Mouse (Mus musculus) liver, embryonic 13.5 days (tissue): ENCODE measurements around the gene Gm20604. TPM values are rescaled to one million over a fixed set of nuclear protein-coding genes. Genes with fewer than 3 reads are reported as not detected.
A peak's percentile ranks its signal among the peaks of the same experiment; 100 is the strongest.

Source experiments
- ATAC-seq: fragments of 200-750 bp; cut with Nextera tagmentation; 2 replicates; pipeline ENCODE4 v1.8.0; 2017; ENCODE audit warnings: low read depth, mild to moderate bottlenecking, moderate number of reproducible peaks, moderate library complexity
- DNase-seq: peaks from one replicate; pipeline ENCODE4 v3.0.0; 2022
- H3K27ac ChIP-seq: fragments of 300-500 bp; sonication (generic); 2 replicates; pipeline ENCODE4 v1.5.1; 2015; ENCODE audit warnings: moderate library complexity, mild to moderate bottlenecking, inconsistent platforms
- H3K27me3 ChIP-seq: fragments of 300-500 bp; sonication (generic); 2 replicates; pipeline ENCODE4 v1.6.1; 2015; ENCODE audit warnings: mild to moderate bottlenecking, inconsistent platforms
- H3K36me3 ChIP-seq: fragments of 300-500 bp; sonication (generic); 2 replicates; pipeline ENCODE4 v1.6.1; 2015; ENCODE audit warnings: mild to moderate bottlenecking, inconsistent platforms
- H3K4me1 ChIP-seq: fragments of 300-500 bp; sonication (generic); replicated peaks from 2 replicates; pipeline ENCODE4 v1.6.1; 2015; ENCODE audit warnings: inconsistent platforms
- H3K4me2 ChIP-seq: fragments of 300-500 bp; sonication (generic); 2 replicates; pipeline ENCODE4 v1.6.1; 2015; ENCODE audit warnings: inconsistent platforms, mild to moderate bottlenecking, moderate library complexity
- H3K4me3 ChIP-seq: fragments of 300-500 bp; sonication (generic); replicated peaks from 2 replicates; pipeline ENCODE4 v1.5.1; 2015; ENCODE audit warnings: mild to moderate bottlenecking, inconsistent platforms
- H3K9ac ChIP-seq: fragments of 300-500 bp; sonication (generic); 2 replicates; pipeline ENCODE4 v1.6.1; 2015; ENCODE audit warnings: mild to moderate bottlenecking, inconsistent platforms
- H3K9me3 ChIP-seq: fragments of 300-500 bp; sonication (generic); replicated peaks from 2 replicates; pipeline ENCODE4 v1.6.1; 2016; ENCODE audit warnings: inconsistent platforms
- WGBS: fragments of 180-500 bp; shearing (Covaris S2); methylation state at CpG from one replicate; pipeline ENCODE4 v1.1.7; 2015; ENCODE audit not compliant: insufficient replicate concordance; 5-methylcytosine and 5-hydroxymethylcytosine counted together
- polyA plus RNA-seq: library from polyadenylated mRNA; unstranded; fragments of >200 nt; fragmentation: Nextera tagmentation; extraction: Ambion mirVana; gene quantifications from 2 replicates; pipeline ENCODE4 v1.2.1, GENCODE M21; 2015

The Gm20604 gene
- polyA plus RNA-seq, 1 experiment from 2014 or later: 11.0 TPM

DNA sequence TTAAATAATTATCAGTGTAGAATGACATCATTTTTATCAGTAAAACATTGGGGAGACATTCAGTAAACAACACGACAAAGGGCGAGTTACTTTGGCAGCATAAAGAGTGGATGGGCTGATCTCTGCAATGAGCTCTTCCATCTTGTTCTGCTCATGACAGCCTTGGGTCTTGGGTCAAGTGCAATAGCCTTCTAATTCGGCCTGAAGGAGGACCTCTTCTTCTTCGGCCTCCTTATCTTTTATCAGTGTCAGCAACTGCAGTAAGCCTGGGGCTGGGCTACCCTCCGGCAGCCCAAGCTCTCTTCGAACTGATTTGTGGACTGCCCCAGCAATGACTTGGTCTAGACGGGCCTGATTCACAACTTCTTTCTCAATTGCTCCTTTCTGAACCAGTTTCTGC, 16.4 kb downstream of the Gm20604 start:
- Histone ChIP-seq H3K4me1 (peaks cover 35% of the 10 kb centered on the region), H3K9ac (0 out of 2 replicates have a peak overlapping the region, but pooled peaks have one; percentile 93), H3K9me3 (no peaks in the 10 kb centered on the region), H3K27ac (no peak overlapping the region), H3K4me3 (peak overlapping the region; percentile 93; the same call in 1 of the 2 replicates), H3K36me3 (0 out of 2 replicates have a peak, but pooled peaks cover 2% of the 10 kb centered on the region), H3K27me3 (no peaks in the 10 kb centered on the region), H3K4me2 (peak overlapping the region; percentile 81)
- DNase-seq (no peak), ATAC-seq (no peak)
- WGBS: 47% methylated on average over 7 of the region's 7 CpGs

DNA sequence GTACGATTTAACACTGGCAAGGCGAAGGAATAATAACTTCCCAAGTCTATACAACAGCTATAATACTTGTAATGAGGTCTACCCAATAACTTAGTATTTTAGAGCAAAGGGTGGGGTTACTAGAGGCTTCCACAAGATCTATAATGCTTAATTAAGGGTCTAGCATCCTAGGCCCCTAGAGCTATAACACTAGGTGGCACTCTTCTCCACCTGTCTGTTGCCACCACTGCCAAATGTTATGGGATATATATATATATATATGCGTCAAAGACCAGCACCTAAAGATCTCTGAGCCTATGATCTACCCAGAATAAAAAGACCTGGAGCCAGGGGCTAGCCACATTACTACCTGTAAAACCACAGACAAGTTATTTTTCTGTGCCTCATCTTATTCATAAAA, 18.2 kb downstream of the Gm20604 start:
- ATAC-seq: no peak
- Histone ChIP-seq H3K27ac (no peak overlapping the region), H3K27me3 (no peaks in the 10 kb centered on the region), H3K4me3 (no peak overlapping the region), H3K4me1 (peaks cover 25% of the 10 kb centered on the region), H3K9me3 (no peaks in the 10 kb centered on the region), H3K36me3 (0 out of 2 replicates have a peak, but pooled peaks cover 2% of the 10 kb centered on the region), H3K4me2 (no peak overlapping the region), H3K9ac (no peak overlapping the region)
- DNase-seq: no peak
- 60% methylated on average over 3 of the region's 3 CpGs for WGBS

DNA sequence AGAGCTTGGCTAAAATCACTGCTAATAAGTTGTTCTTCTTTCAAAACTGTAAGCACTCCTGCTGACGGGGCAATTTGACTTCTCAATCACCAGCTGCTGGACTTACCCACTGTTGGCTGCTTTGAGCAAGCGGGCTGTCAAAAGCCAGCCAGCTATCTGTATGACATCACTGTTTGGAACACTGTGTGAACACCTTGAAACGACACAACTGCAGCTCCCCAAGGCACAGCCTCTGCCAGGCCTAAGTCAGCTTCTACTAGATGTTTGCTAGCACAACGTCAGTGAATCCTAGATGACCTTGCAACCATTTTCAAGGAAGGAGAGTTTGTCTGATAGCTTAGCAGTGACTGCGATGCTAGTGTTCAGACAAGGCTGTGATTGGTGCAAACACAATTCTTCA, 19.4 kb downstream of the Gm20604 start:
- DNase-seq (no peak), ATAC-seq (no peak)
- H3K4me2 ChIP-seq: no peak overlapping the region
- H3K36me3 ChIP-seq: 0 out of 2 replicates have a peak, but pooled peaks cover 2% of the 10 kb centered on the region
- no peaks in the 10 kb centered on the region for H3K9me3 ChIP-seq
- 78% methylated on average over 5 of the region's 5 CpGs for WGBS
- no peaks in the 10 kb centered on the region for H3K27me3 ChIP-seq
- no peak overlapping the region for H3K9ac ChIP-seq
- no peak overlapping the region for H3K27ac ChIP-seq
- peaks cover 15% of the 10 kb centered on the region for H3K4me1 ChIP-seq
- H3K4me3 ChIP-seq: no peak overlapping the region

DNA sequence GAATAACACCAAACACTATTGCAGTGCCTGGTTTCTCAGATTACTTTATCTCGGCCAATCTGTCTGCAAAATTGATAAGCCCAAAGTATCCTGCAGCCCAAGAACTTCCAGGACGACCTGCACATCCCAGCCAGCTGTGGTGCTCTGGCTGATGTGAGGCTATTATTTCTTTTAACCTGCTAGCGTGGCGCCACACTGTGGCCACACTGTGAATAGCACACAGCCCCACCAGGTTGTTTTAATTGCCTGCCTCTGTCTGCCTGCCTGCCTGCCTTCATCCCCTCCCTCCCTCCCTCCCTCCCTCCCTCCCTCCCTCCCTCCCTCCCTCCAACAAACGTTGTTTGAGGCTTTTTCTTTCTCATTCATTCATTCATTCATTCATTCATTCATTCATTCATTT, 25.1 kb downstream of the Gm20604 start:
- Histone ChIP-seq H3K4me1 (peaks cover 34% of the 10 kb centered on the region), H3K4me2 (no peak overlapping the region), H3K9ac (no peak overlapping the region), H3K9me3 (no peaks in the 10 kb centered on the region), H3K4me3 (no peak overlapping the region), H3K36me3 (no peaks in the 10 kb centered on the region), H3K27me3 (no peaks in the 10 kb centered on the region), H3K27ac (no peak overlapping the region)
- ATAC-seq (no peak), DNase-seq (peak; percentile 48)
- WGBS: 2% methylated on average over 5 of the region's 5 CpGs

DNA sequence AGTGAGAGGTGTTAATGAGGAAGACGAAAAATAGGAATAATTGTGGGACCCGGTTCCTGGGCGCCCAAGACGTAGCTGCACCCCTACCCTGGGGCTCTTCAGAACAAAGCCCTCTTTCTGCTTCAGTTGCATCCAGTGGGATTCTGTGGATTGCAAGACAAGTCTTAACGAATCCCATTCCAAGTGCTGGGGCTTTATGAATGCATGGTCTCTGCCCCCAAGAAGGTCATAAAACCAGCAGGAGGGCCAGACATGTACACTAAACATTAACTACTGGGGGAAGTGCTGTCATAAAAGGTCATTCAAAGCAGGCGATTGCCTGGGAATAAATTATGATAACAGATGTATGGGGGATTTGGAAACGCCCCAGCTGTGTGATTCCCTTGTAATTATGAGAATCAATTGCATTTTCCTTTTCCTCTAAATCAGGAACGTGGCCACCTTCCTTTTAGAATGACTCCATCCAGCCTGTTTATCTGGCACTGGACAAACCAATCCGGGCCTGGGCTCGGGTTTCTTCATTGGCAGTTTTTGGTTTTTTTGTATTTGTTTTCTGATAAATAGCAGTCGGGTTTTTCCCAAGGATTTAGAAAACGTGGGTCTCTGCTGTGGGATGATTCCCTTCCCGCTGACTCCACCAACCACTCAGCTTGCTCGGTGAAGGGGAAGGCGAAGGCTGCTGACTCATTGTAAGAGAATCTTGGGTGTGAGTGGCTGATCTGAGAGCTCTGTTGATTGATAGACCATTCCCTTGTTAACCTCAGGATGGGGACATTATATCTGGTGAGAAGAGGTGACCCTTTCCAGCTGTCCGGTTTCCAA, 27.5 kb downstream of the Gm20604 start:
- DNase-seq: no peak
- ATAC-seq: peak; percentile 5; the same call in 1 of the 2 replicates
- 47% methylated on average over 16 of the region's 16 CpGs for WGBS
- no peak overlapping the region for H3K27ac ChIP-seq
- H3K4me2 ChIP-seq: peak overlapping the region; percentile 60
- peaks cover 36% of the 10 kb centered on the region for H3K4me1 ChIP-seq
- no peaks in the 10 kb centered on the region for H3K36me3 ChIP-seq
- no peaks in the 10 kb centered on the region for H3K27me3 ChIP-seq
- H3K9ac ChIP-seq: no peak overlapping the region
- H3K4me3 ChIP-seq: 0 out of 2 replicates have a peak overlapping the region, but pooled peaks have one; percentile 26
- no peaks in the 10 kb centered on the region for H3K9me3 ChIP-seq

DNA sequence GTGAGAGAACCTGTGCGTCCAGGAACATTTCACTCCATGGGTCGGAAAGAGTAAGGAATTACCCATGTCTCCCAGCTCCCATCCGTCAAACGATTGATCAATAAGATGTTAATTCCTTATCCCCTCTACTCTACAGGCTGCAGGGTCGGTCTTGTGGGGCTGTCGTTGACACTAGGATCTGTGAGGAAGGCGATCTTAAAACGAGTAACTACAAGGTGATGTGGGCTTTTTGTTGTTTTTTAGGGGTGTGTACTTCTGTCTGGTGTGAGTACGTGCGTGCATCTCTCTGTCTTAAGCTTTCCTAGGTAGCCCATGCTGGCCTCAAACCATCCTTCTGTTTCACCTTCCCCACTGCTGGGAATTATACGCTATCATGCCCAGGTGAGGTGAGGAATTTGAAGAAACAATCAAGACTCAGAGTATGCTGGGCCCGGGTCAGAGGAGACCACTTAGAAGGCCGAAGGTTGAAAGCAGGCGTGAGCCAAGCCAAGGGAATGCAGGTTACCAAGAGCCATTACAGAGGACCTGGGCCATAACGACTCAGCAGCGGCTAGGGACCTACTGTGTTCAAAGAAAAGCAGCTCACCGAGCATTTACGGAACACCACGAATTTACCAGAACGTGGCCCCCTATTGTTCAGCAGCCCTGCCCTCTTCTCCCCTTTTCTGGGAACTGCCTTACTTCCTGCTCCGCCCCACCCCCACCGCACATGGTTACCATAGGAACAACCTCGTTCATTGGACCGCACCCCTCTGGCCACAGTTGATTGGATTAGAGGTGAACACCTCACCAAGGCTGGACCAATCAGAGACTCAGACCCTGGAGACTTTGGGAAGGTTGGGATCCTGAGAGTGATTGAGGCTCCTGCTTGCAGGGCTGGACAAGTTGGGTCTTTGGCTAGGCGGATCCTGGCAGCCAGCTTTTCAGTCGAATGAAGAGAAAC, 28.3 kb downstream of the Gm20604 start:
- no peak overlapping the region for H3K27ac ChIP-seq
- 40% methylated on average over 26 of the region's 26 CpGs for WGBS

DNA sequence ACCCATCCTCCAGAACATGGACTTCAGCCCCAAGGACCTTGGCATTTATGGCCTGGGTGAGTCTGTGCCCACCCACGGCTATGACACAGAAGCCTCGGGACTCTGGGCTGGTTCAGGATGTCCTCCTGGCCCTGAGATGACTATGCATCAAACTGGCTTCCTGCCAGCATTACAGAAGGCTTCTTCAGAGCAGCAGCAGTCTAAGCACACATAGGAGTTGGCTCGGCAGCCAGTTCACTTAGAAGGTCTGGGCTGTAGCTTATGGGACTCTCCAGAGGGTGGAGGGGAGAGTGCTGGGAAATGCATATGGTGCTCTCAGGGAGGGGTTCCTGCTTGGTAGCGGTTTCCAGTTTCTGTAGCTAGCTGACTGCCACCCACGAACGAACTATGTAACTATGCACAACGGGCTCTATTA, 32.7 kb downstream of the Gm20604 start:
- ATAC-seq: no peak

More for the DNA sequence above, 28.3 kb downstream of the Gm20604 start:
- Histone ChIP-seq H3K4me3 (peak overlapping the region; percentile 26), H3K27me3 (no peaks in the 10 kb centered on the region), H3K4me2 (peak overlapping the region; percentile 60), H3K4me1 (peaks cover 45% of the 10 kb centered on the region), H3K36me3 (no peaks in the 10 kb centered on the region), H3K9ac (no peak overlapping the region), H3K9me3 (no peaks in the 10 kb centered on the region)
- ATAC-seq: peak; percentile 90
- peak; percentile 63 for DNase-seq

DNA sequence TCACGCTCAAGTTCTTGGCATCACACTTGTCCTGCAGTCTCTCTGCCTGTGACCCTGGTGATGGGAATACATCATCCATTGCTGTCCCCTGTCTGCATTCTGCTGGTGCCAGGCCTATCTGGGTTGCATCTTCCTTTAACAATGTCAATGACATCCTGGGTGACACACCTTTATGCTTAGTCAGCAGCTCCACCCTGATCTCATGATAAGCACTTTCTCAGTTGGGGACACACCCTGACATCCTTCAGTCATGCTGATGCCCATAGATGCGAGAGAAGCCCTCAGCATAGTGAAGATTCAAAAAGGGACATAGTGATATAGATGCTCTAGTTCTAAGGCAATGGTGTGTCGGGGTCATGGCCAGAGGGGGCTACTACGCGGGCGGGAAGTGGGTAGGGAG, 33.3 kb downstream of the Gm20604 start:
- ATAC-seq (no peak), DNase-seq (no peak)
- peaks cover 20% of the 10 kb centered on the region for H3K4me1 ChIP-seq
- no peaks in the 10 kb centered on the region for H3K27me3 ChIP-seq
- no peak overlapping the region for H3K4me2 ChIP-seq
- no peak overlapping the region for H3K4me3 ChIP-seq
- no peak overlapping the region for H3K9ac ChIP-seq
- no peak overlapping the region for H3K27ac ChIP-seq
- 78% methylated on average over 6 of the region's 6 CpGs for WGBS
- H3K36me3 ChIP-seq: no peaks in the 10 kb centered on the region
- H3K9me3 ChIP-seq: no peaks in the 10 kb centered on the region

More for the DNA sequence above, 32.7 kb downstream of the Gm20604 start:
- DNase-seq: no peak
- Histone ChIP-seq H3K9me3 (no peaks in the 10 kb centered on the region), H3K27ac (no peak overlapping the region), H3K4me1 (peaks cover 26% of the 10 kb centered on the region), H3K27me3 (no peaks in the 10 kb centered on the region), H3K4me3 (no peak overlapping the region), H3K4me2 (no peak overlapping the region), H3K36me3 (no peaks in the 10 kb centered on the region), H3K9ac (no peak overlapping the region)
- 57% methylated on average over 7 of the region's 7 CpGs for WGBS

DNA sequence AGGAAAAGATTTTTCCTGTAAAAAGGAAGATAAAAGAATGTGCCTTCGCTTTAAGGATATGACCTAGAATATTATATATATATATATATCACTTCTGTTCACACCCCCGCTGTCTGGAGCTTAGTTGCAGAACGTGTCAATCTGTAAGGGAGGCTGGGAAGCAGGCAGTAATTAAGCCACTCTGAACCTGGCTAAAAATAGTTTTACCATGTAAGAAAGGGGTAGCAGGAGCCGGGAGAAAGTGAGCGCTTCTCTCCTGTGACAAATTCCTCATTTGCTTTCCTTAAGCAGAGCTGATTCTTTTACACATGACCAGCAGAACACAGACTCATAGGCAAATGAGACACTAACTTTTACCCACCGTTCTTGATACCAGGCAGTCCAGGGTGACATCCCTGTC, 34.6 kb downstream of the Gm20604 start:
- H3K27ac ChIP-seq: no peak overlapping the region
- no peak for DNase-seq
- H3K4me2 ChIP-seq: no peak overlapping the region
- no peak for ATAC-seq
- 51% methylated on average over 6 of the region's 6 CpGs for WGBS
- H3K4me3 ChIP-seq: no peak overlapping the region
- H3K4me1 ChIP-seq: peaks cover 13% of the 10 kb centered on the region
- no peaks in the 10 kb centered on the region for H3K36me3 ChIP-seq
- H3K9ac ChIP-seq: no peak overlapping the region
- H3K9me3 ChIP-seq: no peaks in the 10 kb centered on the region
- no peaks in the 10 kb centered on the region for H3K27me3 ChIP-seq

DNA sequence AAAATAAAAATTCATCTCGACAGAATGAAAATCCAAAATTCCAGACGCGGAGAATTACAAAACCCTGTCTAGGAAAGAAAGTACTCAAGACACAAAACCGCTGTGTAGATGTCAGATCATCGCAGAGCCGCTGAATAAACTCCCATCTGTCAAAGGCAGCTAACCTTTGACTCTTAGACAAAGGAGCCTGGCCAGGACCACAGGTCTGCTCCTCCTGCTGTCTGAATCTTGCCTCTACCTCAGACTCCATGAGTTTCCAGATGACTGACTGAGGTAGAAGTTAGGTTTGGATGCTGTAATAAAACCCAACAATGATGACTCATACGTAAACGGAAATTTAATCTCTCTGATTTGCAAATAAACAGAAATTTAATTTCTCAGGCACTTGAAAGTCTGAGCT, 35.5 kb downstream of the Gm20604 start:
- H3K36me3 ChIP-seq: no peaks in the 10 kb centered on the region
- no peak overlapping the region for H3K9ac ChIP-seq
- ATAC-seq: no peak
- no peaks in the 10 kb centered on the region for H3K9me3 ChIP-seq
- 75% methylated on average over 8 of the region's 8 CpGs for whole genome bisulfite sequencing
- H3K27ac ChIP-seq: no peak overlapping the region
- H3K4me1 ChIP-seq: peaks cover 13% of the 10 kb centered on the region
- H3K4me2 ChIP-seq: no peak overlapping the region
- no peak for DNase-seq
- H3K4me3 ChIP-seq: no peak overlapping the region
- no peaks in the 10 kb centered on the region for H3K27me3 ChIP-seq

DNA sequence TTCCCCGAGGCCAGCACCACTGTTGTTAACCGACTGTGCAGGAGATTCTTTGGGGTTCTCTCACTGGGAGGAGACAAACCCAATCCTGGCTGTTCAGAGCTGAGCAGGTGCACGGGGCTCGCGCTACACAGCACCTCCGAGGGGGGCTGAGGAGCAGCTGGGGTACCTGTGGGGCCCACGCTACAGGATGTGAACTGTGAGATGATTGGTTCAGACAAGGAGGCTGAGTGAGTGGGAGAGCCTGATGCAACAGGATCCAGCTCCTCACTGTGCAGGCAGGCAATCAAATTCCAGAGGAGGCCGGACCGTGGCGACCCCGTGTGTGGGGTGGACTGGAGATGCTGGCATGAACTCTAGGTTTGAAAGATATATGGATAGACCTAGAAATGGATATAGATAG, 36.0 kb downstream of the Gm20604 start:
- no peak overlapping the region for H3K27ac ChIP-seq
- DNase-seq (no peak), ATAC-seq (no peak)
- H3K4me3 ChIP-seq: no peak overlapping the region
- H3K9ac ChIP-seq: no peak overlapping the region
- no peaks in the 10 kb centered on the region for H3K27me3 ChIP-seq
- WGBS: 72% methylated on average over 11 of the region's 11 CpGs
- peaks cover 13% of the 10 kb centered on the region for H3K4me1 ChIP-seq
- H3K36me3 ChIP-seq: no peaks in the 10 kb centered on the region
- H3K4me2 ChIP-seq: no peak overlapping the region
- no peaks in the 10 kb centered on the region for H3K9me3 ChIP-seq
